Mouse (Mus musculus): ENCODE measurements around the gene Susd6. TPM values are rescaled to one million over a fixed set of nuclear protein-coding genes. Genes with fewer than 3 reads are reported as not detected.
A peak's percentile ranks its signal among the peaks of the same experiment; 100 is the strongest.
"Not testable (repeated sequence)": the region's sequence is repeated elsewhere in the genome, so short reads cannot be mapped to it uniquely, and the experiment has no call there.

The Susd6 gene
- total RNA-seq, 2 experiments from 2014 or later = 53.9 to 59.4 TPM

- DNase-seq = no peak
These were observed 23.6 kb downstream of the Susd6 start for GRCm38 (mm10) chr12:80813872-80814271.

GRCm38 (mm10) chr12:80814529-80814928, 24.2 kb downstream of the Susd6 start:
- no peak for DNase-seq

GRCm38 (mm10) chr12:80815298-80815697, 25.0 kb downstream of the Susd6 start:
- no peak for DNase-seq

DNA sequence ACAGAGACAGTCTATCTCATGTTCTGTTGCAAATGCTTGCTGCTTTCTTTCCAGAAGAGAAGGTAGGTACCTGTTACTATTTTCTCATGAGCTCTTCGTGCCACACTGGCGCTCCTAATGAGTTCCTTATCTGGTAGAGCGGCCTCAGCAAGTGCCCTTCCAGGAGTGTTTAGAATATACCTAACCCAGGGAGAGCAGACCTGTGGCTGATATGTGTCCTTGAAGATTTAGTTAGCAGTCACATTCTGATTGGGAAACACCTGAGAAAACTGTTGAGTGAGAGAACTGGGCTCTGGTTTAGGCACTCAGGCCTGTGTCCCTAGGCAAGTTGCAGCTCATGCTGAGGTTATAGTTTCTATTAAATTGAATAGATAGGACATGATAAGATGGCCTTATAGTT, 25.6 kb downstream of the Susd6 start:
- DNase-seq = no peak

DNA sequence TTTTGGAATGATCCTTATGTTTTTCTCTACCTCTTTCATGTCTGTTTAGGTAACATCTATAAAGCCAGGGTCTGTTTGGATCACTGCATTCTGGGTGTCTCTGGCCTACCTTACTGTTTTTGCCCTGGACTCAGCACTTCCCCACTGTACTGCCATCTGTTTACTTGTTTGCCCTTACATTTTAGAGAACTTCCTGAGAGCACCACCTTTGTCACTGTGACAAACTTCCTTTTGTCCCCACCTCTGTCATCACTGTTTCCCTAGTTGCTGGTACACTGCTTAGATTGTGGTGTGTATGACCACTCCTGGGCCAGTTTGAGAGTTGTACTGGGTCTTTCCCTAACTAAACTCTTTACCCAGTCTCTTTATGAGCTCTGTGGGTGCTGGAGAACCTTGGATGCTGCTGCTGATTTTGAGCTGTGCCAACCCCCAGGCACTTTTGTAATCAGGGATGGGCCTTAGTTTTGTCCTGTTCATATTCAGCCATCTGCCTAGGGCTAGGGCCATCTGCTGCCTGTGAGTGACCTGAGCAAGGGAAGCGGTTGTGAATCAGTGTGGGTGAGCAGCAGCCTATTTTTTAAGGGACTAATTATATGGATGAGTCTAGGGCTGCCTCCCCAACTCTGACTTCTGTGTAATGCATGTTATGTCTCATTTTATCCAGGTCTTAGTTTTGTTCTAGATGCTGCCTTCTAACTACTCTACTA, 26.2 kb downstream of the Susd6 start:
- DNase-seq = peak in 1 of 2 experiments; percentile 28

DNA sequence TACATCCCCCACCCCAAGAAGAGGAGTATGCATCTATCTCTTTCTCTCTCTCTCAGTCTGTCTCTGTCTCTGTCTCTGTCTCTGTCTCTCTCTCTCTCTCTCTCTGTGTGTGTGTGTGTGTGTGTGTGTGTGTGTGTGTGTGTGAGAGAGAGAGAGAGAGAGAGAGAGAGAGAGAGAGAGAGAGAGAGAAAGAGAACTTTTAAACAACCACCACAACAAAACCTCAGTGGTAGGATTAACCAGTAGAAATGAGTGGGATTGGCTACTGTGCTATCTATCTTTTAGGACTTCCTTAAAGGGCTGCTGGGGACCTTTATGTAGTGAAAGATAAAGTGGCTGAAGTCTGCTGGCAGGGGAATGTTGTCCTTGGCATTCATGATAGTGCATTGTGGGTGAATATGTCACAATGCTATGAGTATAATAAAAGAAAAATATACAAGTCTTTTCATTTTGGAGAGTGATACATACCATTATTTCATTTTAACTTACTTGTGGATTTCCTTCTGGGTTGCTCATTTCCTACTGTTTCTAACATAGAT, 27.5 kb downstream of the Susd6 start:
- DNase-seq = peak; percentile 40 to 61

DNA sequence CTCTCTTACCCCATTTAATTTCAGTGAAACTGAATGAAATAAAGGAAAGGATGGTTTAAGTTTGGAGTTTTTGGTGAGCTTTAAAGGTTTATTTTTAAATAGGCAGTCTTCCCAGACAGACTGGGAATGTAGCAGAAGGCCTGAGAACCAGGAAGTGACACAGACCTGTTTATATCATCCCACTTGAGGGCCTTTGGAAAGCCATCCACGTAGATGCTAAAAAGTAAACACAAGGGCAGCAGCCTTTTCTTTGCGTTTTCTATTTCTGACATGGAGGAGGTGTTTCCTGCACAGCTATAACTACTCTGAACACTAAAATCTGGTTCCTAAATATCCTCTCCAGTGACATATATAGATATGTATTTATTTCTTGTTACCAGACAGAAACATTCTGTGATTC, 28.7 kb downstream of the Susd6 start:
- DNase-seq = not testable (repeated sequence)

- DNase-seq = peak in 1 of 2 experiments; percentile 22
These were observed 31.1 kb downstream of the Susd6 start for GRCm38 (mm10) chr12:80821312-80822007.

GRCm38 (mm10) chr12:80822533-80822932, 32.2 kb downstream of the Susd6 start:
- DNase-seq = no peak

DNA sequence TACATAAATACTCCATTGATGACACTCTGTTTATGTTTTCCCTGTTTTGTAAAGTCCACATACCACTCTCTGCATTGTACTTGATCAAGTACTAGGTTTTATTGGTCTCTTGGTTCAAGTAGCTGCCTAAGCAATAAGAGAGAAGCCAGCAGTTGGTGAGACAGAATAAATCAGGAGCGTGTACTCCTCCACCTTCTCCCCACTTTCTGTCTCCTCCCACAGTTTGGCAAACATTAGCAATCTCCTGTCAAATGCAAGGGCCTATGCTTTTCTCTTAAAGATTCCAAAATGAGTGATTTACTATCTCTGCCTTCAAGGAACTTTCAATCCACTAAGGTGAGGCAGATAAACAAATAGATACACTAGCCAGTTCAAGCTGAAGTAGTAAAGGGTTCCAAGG, 33.9 kb downstream of the Susd6 start:
- no peak for DNase-seq

- DNase-seq = no peak
These were observed 36.1 kb downstream of the Susd6 start for GRCm38 (mm10) chr12:80826423-80826822.

DNA sequence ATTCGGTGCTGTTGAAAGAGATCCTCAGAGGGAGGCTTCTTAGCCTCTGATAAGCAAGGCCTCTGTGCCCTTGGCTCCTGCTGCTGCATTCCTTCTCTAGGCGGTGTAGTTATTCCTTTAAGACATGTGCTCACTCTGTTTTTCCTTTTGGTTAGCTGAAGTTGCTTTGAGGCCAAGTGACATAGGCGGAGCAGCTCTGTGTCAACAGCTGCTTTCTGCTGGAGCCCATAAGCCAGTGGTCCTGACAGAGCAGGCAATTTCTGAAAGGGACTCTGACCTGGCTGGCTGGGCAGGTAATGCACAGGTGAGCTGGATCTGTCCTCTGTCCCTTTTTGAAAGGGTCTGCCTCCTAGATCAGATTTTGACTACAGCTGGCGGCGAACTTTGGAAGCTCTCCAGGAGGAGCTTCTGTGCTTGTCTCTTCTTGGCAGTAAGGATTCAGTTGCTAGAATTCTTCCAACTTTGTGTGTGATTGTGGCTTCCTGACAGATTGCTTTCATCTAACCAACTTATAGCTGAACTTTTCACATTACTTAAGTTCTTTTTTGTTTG, 37.2 kb downstream of the Susd6 start:
- peak; percentile 31 to 51 for DNase-seq

GRCm38 (mm10) chr12:80828020-80828419, 37.7 kb downstream of the Susd6 start:
- no peak for DNase-seq

- no peak for DNase-seq
These were observed 38.6 kb downstream of the Susd6 start for GRCm38 (mm10) chr12:80828951-80829350.

GRCm38 (mm10) chr12:80830211-80830610, 39.9 kb downstream of the Susd6 start:
- DNase-seq = no peak

DNA sequence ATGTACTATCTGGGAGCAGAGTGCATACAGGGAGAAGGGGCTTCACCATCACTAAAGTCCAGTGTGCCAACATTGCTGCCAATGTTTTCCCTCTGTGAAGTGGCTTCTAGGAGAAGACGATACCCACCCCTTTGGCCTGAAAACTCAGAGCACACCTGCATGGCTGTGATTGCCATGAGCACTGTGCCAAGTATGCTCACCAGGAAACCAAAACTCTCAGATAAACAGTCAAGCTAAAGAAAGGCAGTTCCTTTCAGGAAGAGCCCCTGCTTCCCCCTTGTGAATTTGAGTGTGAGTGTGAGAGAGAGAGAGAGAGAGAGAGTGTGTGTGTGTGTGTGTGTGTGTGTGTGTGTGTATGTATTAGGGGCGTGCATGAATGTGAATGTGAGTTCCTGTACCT, 40.5 kb downstream of the Susd6 start:
- no peak for DNase-seq

GRCm38 (mm10) chr12:80832313-80832712, 42.0 kb downstream of the Susd6 start:
- DNase-seq = no peak

- no peak for DNase-seq
These were observed 43.2 kb downstream of the Susd6 start for GRCm38 (mm10) chr12:80833541-80833940.

GRCm38 (mm10) chr12:80834156-80834900, 44.0 kb downstream of the Susd6 start:
- no peak for DNase-seq

DNA sequence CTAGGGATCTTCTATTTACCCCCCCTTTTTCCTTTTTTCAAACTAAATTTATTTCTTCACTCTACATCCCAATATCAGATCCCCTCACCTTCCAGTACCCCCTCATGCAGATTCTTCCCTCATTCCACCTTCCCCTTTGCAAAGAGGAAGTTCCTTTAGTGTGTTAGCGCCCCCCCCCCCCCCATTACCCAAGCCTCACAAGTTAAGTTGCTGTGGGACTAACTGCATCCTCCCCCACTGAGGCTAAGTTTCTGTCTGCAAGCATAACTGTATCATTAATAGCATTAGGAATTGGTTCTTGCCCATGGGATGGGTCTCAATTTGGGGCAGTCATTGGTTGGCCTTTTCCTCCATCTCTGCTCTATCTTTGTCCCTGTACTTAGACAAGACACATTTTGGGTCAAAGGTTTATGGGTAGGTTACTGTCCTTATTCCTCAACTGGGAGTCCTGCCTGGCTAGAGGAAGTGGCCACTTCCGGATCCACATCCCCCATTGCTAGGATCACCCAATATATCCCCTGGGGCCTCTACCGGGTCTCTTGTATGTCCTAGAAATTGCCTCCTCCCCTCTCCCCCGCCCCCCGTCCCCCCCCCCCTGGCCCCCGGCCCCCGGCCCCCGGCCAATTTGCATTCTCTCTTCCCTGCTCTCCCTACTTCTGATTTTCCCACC, 44.7 kb downstream of the Susd6 start:
- DNase-seq = no peak

GRCm38 (mm10) chr12:80837614-80838013, 47.3 kb downstream of the Susd6 start:
- DNase-seq = no peak

- no peak for DNase-seq
These were observed 48.0 kb downstream of the Susd6 start for GRCm38 (mm10) chr12:80838271-80838670.

All from adrenal gland, postnatal 36 days (tissue).